Mouse (Mus musculus) testis, postnatal 10 days (tissue): ENCODE measurements at regions not wholly inside any gene's neighbourhood (a gene's known extent, or its start where the extent isn't known, plus 50 kb on each side); places are given as distances from the start of the nearest gene placed in this dataset.

Experiments used
- DNase-seq: peaks from one replicate; pipeline ENCODE4 v3.0.0; 2021; ENCODE audit warnings: low spot score

DNA sequence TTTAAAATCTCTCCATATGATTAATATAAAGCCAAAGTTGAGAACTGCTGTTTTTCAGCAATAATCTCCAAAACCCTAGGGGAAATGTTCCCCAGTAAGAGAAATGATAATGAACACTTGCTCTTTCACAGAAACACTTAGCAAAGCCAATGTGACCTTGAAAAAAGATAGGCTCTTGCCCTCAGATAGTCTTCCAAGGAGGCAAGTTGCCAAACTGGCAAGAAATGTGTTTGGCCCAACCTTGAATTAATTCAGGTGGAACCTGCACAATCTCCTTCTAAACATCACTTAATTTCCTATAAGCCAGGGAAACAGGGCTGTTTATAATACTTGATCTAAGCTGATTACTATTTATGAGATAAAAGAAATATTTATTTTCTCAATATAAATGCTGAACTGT, 244.0 kb upstream of the Gnaz start:
- DNase-seq: no peak

DNA sequence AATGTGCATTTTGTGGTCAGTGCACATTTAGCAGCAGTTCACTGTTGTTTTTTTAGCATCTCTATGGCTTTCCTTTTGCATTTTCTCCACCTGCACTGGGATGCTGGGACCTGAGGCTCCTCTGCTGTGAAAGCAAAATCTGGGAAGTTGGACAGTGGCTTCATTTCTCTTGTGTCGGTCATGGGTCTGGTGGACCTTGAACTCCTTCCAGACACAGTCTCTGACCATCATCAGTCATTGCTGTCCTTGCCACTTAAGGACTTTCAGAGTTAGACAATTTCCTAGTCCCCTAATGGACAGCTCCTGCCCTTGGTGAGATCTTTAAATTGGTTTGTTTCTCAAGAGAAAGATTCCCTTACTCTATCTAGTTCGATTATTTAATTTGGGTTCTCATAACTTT, 217.5 kb upstream of the Gnaz start:
- no peak for DNase-seq

DNA sequence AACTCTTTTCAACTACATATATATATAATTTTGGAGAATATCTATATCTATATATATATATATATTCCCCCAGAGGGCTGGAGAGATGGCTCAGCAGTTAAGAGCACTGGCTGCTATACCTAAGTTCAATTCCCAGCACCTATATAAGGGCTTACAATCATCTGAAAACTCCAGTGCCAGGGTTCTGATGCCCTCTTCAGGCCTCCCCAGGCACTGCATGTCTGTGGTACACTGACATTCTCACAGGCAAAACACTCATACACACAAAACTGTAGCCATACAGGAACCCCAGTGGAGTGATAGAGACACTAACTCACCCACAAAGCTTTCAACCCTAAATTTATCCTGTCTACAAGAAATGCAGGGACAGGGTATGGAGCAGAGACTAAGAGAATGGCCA, 216.1 kb upstream of the Gnaz start:
- no peak for DNase-seq

GRCm38 (mm10) chr10:74760734-74761133, 206.2 kb upstream of the Gnaz start:
- DNase-seq: no peak

DNA sequence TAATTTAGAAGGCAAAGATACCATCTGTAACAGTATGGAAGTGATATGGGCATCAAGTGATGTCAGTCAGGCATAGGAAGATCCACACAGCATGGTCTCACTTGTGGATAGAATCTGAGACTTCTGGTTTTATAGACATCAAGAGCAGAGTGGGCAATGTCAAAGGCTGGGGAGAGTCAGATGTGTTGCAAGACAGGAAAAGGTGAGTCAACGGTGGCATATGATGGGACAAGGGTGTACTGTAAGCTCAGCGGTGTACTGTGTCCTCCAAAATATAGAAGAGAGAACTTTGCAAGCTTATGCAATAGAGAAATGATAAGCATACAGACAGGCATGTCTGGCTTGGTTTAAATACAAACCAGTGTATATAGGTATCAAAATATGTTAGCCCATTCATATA, 177.7 kb upstream of the Gnaz start:
- no peak for DNase-seq

DNA sequence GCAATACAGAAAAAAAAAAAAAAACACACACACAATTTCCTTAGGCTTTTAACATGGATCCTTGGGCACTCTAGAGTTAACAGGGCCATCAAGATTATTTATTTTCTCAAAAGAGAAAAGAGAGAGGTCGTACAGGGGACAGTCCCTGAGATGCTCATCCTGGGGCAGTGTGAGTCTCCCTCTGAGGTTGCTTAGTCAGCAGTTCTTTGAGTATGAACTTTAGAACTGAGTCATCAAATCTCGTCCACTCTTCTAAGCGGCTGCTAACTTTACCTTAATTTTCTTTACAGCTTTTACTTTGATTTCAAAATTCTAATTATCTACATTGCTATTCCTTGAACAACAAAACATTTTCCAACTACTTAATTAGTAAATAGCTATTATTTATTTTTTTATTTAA, 177.0 kb upstream of the Gnaz start:
- no peak for DNase-seq

DNA sequence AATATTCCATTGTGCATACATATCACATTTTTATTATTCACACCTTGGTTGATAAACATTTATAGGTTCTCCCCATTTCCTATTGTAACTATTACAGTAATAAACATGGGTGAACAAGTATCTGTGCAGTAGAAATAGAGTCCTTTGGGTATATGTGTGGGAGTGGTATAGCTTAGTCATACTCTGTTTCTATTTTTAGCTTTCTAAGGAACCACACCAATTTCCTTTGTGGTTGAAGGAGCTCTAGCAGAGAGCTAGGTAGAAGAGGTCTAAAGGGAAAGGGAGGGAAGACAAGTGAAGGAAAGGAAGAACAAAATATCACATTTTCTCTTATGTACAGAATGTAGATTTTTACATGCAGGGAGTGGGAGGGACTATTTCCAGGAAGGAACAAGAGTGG, 143.6 kb upstream of the Gnaz start:
- DNase-seq: no peak

DNA sequence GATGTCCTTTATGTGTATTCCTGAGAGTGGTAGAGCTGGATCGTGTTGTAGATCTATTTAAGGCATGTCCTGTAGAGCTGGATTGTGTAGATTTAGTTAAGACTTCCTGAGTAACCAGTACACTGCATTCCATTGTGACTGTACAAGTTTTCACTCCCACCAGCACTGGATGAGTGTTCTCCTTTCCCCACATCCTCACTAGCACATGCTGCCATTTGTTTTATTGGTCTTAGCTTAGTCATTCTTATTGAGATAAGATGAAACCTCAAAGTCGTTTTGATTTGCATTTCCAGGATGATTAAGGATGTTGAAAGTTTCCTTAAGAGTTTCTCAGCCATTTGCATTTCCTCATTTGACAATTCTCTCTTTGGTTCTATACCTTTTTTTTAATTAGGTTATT, 132.6 kb upstream of the Gnaz start:
- no peak for DNase-seq

DNA sequence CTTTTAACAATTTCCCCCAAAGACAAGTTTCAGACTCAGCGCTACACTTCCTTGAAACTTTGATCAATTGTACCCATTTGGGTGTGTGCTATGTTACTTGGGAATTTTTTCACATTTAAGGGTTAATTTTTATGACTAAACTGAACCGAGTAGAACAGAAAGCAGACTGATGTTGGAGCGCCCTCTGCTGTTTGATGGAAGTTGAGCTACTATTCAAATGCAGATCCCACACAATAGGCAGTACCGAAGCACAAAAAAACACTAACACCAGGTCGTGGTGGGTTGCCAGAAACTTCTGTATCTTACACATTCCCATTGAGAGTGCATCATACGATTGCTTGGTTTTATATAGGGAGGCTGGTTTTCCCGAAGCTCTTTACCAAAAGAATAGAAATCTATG, 118.6 kb upstream of the Gnaz start:
- peak; percentile 88 for DNase-seq

DNA sequence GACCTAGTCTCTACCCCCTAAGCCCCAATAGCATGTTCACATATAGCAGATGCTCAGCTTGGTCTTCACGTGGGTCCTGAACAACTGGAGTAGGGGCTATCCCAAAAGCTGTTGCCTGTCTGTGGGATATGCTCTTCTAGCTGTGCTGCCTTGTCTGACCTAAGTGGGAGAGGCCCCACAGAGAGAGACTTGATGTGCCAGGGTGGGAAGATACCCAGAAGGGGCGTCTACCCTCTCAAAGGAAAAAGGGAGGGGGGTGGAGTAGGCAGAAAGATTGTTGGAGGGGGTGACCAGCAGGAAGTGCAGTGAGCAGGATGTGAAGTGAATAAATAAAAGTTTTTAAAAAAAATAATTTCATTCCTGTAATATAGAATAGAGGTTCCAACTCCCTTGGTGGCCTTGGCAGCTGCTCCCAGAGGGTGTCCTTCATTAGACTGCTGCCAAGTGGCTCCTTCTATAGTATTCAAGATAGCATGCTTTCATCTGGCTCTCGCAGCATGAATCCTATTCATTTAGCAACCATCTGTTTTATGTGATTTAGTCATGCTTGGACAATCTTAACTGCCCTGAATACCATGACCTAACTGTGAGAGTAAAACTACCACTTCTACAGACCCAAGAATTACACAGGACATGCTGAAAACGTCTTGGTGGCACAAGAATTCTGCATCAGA, 111.8 kb upstream of the Gnaz start:
- no peak for DNase-seq
